Mouse (Mus musculus): Measurements from ENCODE around the gene Kif1bp. TPM values are rescaled to one million over a fixed set of nuclear protein-coding genes. Genes with fewer than 3 reads are reported as not detected.
A peak's percentile ranks its signal among the peaks of the same experiment; 100 is the strongest.

Kif1bp gene
- total RNA-seq, 1 experiment from 2014 or later = 33.1 TPM

DNA sequence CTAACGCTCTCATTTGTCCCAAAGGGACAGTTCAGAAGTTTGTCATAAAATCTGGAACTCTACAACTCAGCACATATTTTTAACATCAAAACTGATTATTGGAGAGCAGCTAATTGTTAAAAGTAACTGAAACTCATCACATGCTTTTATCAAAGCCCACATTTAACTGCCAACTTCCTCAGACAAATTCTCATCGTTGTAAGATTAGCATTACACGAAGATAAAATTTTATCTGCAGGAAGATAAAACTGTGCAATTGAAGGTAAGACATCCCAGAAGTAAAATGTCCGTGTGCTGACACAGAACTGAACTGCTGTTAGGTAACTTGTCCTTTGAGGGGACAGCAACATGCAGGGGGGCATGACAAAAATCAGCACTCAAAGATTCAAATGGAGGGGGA is 9.4 kb downstream of the Kif1bp start:
- ATAC-seq (ENCODE audit: extremely low read depth, insufficient number of reproducible peaks, low FRiP score, poor library complexity, severe bottlenecking) = no peak

DNA sequence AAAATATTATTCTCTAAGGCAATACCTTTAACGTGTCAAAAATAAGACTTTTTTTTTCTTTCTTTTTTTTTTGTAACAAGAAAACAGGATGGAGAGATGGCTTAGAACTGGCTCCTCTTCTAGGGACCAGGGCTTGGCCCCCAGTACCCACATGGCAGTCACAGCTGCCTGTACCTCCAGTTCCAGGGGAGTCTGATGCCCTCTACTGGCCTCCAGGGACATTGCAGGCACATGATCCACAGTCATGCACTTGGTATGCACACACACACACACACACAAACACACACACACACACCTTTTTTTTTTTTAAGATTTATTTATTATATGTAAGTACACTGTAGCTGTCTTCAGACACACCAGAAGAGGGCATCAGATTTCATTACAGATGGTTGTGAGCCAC is 20.5 kb downstream of the Kif1bp start:
- ATAC-seq (ENCODE audit: extremely low read depth, insufficient number of reproducible peaks, low FRiP score, poor library complexity, severe bottlenecking) = no peak

DNA sequence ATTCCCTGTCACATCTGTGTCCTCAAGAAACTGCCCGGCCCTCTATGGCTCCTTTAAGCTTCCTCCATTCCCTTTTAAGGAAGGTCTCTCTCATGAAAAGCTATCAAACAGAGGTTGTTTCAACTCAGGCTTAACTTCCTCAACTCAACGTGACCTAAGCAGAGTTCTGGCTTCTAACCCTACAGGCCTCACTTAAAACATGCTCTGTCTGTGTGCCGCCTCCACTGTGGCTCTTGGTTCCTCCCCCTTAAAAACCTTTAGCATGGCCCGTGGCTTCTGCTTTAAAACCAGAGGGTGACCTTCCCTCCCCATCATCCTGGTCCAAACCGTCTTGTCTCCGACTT is 21.7 kb downstream of the Kif1bp start:
- ATAC-seq (ENCODE audit: extremely low read depth, insufficient number of reproducible peaks, low FRiP score, poor library complexity, severe bottlenecking) = peak; percentile 52

DNA sequence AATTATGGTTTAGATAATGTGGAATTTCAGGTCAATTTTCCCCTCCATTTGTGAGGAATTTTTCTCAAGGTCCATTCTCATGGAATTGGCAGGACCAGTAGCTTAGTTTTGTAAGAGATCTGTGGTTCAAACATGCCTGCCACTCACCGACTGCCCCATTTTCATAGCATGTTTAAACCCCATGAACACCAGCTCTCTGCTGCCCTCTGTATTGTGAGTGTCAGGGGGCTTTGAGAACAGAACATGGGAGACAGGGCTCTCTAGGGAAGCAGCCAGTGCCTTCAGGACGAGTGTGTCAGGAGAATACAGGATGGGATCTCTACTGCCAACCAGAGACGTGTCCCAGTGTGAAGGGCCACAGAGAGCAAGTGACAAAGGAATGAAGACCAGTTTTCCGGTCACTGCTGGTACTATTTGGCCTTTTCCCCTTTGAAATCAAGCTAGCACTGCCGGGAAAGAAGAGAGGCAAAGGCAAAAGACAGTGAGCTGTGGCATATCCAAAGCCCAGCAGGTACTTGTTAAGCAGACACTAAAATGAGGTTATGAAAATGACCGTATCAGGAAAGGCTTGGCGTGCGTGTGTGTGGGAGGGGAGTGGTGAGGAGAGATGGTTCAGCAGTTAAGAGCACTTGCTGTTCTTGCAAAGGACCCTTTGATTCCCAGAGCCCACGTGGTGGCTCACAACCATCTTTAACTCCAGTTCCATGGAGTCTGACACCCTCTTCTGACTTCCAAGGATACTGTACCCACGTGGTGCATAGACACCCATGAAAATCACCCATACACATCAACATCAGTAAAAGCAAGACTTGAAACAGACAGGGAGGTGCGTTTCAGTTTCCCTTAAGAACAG is 22.3 kb downstream of the Kif1bp start:
- no peak for ATAC-seq (ENCODE audit: extremely low read depth, insufficient number of reproducible peaks, low FRiP score, poor library complexity, severe bottlenecking)

DNA sequence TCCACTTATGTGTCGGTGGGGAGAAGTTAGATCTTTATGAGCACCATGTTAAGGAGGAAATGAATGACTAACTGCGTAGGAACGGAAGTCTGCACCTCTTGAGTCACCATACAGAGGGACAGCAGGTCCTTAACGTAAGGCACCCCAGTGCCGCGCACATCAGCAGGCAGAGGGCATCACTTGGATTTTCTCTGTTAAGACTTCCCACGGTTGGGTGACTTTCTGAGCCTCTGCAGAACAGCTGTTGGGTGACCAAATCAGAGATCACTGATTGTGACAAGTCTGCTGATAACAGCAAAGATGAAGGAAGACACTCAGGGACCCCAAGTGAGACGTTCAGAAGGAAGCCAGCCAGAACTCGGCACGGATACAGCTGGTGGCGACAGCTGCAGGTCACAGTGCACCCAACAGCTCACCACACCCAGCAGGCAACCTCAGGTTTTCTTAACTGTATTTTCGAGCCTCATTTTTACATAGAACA is 24.6 kb downstream of the Kif1bp start:
- ATAC-seq (ENCODE audit: extremely low read depth, insufficient number of reproducible peaks, low FRiP score, poor library complexity, severe bottlenecking) = peak; percentile 79

DNA sequence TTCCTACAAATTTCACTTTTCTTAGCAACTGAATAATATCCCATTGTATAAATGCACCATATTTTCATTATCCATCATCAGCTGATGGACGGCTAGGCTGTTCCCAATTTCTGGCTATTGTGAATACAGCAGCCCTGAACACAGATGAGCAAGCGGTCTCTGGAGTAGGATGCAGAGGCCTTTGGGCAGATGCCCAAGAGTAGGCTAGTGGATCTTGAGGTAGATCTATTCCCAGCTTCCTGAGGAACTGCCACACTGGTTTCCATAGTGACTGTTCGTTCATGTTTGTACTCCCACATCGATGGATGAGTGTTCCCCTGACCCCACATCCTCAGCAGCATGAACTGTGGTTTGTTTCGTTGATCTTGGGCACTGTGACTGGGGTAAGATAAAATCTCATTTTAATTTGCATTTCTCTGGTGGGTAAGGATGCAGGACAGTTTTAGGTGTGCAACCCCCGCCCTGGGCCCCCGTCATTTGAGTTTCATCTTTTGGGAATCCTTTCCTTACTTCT is 27.4 kb downstream of the Kif1bp start:
- ATAC-seq (ENCODE audit: extremely low read depth, insufficient number of reproducible peaks, low FRiP score, poor library complexity, severe bottlenecking) = no peak

DNA sequence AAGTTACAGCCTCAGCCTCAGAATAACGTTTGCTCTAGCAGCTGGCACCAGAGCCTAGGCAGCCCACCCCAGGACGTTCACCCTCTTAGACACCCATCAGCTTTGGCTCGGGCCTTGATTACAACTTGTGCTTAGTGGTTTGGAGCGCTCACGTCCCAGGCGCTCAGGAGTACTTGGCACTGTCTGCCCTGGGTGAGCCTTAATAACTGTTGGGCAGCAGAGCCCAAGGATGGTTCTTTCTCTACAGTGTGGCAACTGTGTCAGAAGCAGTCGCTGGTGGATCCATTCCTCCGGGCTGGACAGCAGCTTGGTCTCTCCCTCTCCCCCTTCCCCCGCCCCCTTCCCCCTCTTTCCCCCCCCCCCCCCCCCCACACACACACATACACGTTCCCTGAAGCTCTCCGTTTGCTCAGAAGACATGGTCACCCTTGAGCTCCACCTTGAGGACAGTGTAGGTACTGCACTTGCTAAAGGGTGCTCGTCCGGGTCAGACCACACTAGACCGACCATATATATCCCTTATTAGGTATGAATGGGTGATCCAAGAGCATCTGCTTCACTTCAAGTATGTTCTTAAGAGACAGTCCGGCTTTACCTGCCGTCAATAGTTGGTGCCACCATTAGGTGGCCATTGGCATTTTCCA is 28.6 kb downstream of the Kif1bp start:
- peak; percentile 78 for ATAC-seq (ENCODE audit: extremely low read depth, insufficient number of reproducible peaks, low FRiP score, poor library complexity, severe bottlenecking)

DNA sequence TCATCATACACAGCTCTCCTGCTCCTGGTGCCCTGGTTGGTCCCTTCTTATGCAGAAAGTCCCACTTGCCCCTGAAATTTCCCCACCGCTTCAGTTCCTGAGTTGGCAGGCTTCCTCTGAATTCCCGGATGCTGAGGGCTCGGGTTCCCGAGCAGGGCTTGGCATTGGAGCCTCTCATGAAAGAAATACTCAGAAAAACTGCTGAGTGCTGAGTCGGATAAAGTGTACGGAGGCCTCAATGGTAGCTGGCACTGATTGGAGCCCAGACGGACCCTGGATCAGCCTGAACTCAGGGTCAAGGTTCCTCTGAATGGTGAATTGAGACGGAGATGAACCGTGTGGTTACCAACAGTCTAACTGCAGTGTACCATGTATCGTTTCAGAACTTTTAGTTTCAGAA is 31.8 kb downstream of the Kif1bp start:
- ATAC-seq (ENCODE audit: extremely low read depth, insufficient number of reproducible peaks, low FRiP score, poor library complexity, severe bottlenecking) = no peak

DNA sequence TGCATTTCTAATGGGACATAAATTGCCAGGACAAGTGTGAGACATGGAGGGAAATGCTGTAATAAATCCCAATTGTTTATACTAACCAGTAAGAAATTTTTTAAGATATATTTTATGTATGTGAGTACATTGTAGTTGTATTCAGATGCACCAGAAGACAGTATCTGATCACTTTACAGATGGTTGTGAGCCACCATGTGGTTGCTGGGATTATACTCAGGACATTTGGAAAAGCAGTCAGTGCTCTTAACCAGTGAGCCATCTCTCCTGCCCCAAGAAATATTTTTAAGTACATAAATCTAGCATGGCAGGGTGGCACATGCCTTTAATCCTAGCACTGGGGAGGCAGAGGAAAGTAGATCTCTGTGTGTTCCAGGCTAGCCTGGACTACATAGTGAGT is 32.5 kb downstream of the Kif1bp start:
- ATAC-seq (ENCODE audit: extremely low read depth, insufficient number of reproducible peaks, low FRiP score, poor library complexity, severe bottlenecking) = no peak

DNA sequence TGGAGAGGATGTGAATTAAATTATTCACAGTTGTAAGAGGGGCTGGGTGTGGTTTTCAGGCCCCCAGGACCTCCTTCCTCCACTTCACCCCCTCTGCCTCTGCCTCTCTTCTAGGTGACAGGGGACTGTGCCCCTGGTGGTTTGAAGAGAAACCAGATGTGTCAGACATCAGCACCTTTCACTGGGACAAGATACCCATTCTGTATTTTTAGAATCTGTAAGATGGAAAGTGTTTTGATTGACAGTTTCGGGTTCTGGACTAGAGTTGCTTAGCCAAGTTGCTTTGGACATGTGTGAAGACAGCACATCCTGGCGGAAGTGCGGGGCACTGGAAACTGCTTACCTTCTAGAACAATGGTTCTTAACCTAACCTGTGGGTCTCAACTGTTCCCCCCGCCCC is 33.9 kb downstream of the Kif1bp start:
- no peak for ATAC-seq (ENCODE audit: extremely low read depth, insufficient number of reproducible peaks, low FRiP score, poor library complexity, severe bottlenecking)

DNA sequence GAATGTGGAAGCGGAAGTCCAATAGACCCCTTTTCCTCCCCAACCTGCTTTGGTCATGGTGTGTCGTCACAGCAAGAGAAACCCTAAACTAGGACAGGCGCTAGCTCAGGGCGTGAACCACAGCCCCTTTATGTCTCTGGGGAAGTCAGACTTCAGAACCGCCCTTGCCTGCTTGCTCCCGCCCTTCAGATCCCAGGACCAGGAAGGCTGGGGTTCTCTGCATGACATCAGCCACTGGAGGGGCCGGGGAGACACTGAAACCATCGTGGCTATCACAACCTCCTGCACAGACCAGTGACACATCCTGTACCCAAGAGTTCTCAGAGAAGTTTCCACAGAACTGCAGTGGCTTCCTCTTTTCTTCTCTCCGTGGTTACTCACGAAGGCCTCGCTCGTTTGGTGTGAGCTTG is 34.9 kb downstream of the Kif1bp start:
- ATAC-seq (ENCODE audit: extremely low read depth, insufficient number of reproducible peaks, low FRiP score, poor library complexity, severe bottlenecking) = peak; percentile 86

DNA sequence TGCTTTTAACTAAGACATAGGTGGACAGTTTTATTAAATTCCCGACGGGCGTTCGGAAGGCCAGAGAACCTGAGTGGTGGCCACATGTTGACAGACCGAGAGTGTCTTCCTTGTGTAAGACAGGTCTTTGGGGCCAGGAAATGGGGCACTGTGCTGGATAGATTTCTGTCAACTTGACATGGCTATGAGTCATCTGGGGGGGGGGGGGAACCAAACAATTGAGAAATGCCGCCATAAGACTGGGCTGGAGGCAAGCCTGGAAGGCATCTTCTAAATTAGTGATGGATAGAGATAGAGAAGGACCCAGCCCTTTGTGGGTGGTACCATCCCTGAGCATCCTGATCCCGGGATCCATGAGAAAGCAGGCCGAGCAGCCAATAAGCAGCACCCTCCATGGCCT is 35.3 kb downstream of the Kif1bp start:
- peak; percentile 8 for ATAC-seq (ENCODE audit: extremely low read depth, insufficient number of reproducible peaks, low FRiP score, poor library complexity, severe bottlenecking)

DNA sequence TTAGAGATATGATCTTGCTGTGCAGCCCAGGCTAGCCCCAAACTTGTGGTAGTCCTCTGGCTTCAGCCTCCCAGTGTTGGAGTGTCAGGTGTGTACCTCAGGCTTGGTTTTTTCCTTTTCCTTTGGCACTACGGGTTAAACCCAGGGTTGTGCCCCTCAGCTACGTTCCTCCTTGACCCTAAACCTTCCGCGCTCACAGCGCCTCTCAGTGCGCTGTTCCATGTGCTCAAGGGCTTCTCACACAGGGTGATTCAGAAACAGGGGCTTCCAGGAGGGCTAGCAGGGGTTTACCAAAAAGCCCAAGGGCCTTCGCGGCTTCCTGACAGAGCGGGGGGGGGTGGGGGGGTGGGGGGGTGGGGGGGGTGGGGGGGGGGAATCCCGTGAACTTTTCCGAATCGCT is 35.8 kb downstream of the Kif1bp start:
- no peak for ATAC-seq (ENCODE audit: extremely low read depth, insufficient number of reproducible peaks, low FRiP score, poor library complexity, severe bottlenecking)

DNA sequence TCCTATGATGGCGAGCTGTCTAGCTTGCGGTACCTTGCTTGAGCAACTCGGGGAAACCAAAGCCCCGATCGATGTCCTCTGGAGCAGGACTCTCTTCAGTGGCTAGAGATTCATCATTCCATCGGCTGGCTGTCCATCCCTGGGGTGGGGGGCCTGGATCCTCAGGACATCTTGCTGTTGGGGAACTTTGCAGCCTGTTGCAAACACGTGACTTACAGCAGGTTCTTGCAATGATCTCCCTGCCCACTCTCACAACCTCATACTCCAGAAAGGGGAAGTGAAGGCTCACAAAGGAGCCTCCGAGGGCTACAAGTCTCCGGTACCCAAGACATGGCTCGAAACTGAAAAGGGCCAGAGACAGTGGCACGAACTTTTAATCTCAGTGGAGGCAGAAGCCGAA is 36.8 kb downstream of the Kif1bp start:
- ATAC-seq (ENCODE audit: extremely low read depth, insufficient number of reproducible peaks, low FRiP score, poor library complexity, severe bottlenecking) = peak; percentile 39; the same call in 1 of the 2 replicates

DNA sequence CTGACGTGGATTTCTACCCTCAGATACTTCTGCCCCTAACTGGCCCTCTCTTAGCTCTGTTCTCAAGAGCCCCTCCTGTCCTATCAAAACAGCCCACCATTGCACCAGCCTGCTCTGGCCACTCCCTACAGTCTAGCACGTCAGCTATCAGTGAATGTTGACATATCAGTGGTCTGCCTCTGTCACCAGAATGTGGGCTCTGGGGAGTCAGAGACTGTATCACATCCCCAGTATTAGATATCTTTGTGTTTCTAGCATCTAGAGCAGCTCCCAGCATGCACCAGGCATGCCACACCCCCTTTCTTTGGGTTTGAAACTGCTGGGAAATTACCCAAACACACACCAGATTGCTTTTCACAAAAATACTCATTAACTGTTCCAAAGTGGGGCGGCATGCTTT is 37.5 kb downstream of the Kif1bp start:
- no peak for ATAC-seq (ENCODE audit: extremely low read depth, insufficient number of reproducible peaks, low FRiP score, poor library complexity, severe bottlenecking)

DNA sequence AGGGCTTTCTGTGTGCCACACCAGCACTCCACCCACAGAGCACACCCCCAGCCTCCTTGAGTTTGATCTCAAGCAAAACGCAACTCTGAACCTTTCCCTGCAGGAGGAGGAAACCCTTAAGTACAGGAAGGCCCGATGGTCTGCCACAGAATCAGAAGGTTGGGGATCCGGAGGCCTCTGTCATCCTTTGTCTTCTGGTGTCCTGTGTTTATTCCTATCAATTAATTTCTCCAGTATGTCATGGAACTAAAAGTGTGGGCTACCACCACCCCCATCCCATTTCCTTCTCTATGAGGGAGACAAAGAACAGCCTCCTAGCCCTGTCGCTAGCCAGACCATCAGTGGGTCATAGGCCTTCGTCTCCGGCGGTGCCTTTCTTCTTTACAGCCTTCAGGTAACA is 43.7 kb downstream of the Kif1bp start:
- ATAC-seq (ENCODE audit: extremely low read depth, insufficient number of reproducible peaks, low FRiP score, poor library complexity, severe bottlenecking) = no peak

DNA sequence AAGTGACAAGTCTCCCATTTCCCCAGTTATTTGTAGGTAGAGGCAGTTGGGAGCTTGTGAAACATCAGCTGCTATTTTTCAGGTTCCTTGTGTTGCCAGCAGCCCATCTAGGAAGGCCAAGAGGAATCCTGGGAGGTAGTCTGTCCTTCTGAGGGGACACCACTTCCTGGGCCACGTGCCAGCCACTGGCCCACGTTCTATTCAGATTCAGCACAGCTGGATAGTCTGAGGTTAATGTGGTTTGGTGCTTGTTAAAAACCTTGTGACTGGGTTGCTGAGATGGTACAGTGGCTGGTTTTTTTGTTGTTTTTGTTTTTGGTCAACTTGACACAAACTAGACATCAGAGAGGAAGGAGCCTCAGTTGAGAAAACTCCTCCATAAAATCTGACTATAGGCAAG is 45.4 kb downstream of the Kif1bp start:
- no peak for ATAC-seq (ENCODE audit: extremely low read depth, insufficient number of reproducible peaks, low FRiP score, poor library complexity, severe bottlenecking)

DNA sequence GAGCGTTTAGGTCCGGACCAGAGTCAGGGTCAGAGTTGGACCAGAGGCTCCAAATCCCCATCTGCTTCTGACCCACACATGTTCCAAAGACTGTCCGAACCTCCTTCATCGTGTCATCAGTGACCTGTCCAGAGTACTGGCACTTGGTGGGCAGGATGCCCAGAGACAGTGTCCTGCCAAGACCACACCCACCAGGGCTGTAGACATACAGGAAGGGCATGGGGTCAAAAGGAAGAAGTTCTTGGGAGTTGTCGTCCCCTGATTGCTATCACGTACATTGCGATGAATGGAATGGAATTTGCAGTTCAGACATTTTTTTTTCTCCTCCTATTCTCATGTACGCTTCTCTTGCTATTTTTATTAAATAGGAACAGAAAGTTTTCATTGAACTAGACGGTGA is 48.1 kb downstream of the Kif1bp start:
- no peak for ATAC-seq (ENCODE audit: extremely low read depth, insufficient number of reproducible peaks, low FRiP score, poor library complexity, severe bottlenecking)

DNA sequence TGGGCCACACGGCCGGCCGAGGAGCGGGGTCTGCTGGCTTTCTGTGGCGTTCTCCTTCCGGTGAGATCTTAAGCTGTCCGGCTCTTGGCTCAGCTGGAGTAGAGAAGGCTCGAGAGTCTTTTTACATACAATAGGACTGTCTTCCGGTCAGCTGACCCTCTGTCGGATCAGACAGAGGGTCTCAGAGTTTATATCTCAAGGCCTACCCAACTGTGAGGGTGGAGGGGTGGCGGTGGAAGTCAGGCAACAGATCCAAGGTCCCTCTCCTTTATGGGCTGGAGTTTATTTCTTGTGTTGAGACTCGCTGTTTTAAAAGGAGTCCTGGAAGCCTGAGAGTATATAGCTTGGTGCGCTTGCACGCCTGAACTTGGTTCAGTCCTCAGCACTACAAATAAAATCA is 50.9 kb downstream of the Kif1bp start, which contains the start of gene Srgn:
Gene Srgn, minus strand, starts transcription at position 101 of the 400 bp plus-strand sequence.
- ATAC-seq (ENCODE audit: extremely low read depth, insufficient number of reproducible peaks, low FRiP score, poor library complexity, severe bottlenecking) = no peak

DNA sequence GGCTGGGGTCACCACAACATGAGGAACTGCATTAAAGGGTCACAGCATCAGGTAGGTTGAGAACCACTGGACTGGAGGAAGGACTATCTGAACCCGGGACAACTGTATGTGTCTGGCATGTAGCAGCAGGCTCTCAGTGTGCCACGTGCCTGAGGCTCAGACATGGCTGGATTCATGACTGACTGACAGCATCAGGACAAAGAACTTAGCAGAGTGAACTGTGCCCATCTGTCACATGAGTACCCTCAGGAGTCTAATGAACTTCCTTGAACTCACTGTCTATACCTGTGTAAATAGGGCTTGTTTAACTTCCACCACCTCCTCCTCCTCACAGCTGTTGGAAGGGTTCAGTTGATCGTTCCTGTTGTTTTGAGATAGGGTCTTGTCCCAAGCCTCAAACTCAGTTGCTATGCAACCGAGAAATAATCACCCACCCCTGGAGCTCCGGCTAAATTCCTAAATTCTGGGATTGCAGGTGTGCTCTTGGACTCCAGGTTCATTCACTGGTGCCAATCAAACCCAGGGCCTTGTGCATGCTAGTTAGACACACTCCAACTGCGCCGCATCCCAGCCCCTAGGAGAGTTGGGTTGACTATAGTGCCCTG is 55.8 kb downstream of the Kif1bp start:
- no peak for ATAC-seq (ENCODE audit: extremely low read depth, insufficient number of reproducible peaks, low FRiP score, poor library complexity, severe bottlenecking)
